Mouse (Mus musculus) forebrain, embryonic 13.5 days (tissue): ENCODE data around the gene Lgals2. TPM values are rescaled to one million over a fixed set of nuclear protein-coding genes. Genes with fewer than 3 reads are reported as not detected.

Experiments
- ATAC-seq: fragments of 200-750 bp; cut with Nextera tagmentation; 2 replicates; pipeline ENCODE4 v1.8.0; 2017
- H3K27ac ChIP-seq: fragments of 300-500 bp; sonication (generic); 2 replicates; pipeline ENCODE4 v1.5.1; 2015; ENCODE audit warnings: inconsistent platforms, mild to moderate bottlenecking, moderate library complexity
- H3K27me3 ChIP-seq: fragments of 300-500 bp; sonication (generic); 2 replicates; pipeline ENCODE4 v1.6.1; 2015; ENCODE audit warnings: mild to moderate bottlenecking, inconsistent platforms
- H3K36me3 ChIP-seq: fragments of 300-500 bp; sonication (generic); 2 replicates; pipeline ENCODE4 v1.6.1; 2015; ENCODE audit warnings: mild to moderate bottlenecking, inconsistent platforms; ENCODE audit not compliant: poor library complexity, severe bottlenecking
- H3K4me1 ChIP-seq: fragments of 300-500 bp; sonication (generic); 2 replicates; pipeline ENCODE4 v1.6.1; 2015; ENCODE audit warnings: inconsistent platforms
- H3K4me2 ChIP-seq: fragments of 300-500 bp; sonication (generic); 2 replicates; pipeline ENCODE4 v1.6.1; 2015; ENCODE audit warnings: inconsistent platforms, mild to moderate bottlenecking, moderate library complexity
- H3K4me3 ChIP-seq: fragments of 300-500 bp; sonication (generic); 2 replicates; pipeline ENCODE4 v1.5.1; 2015; ENCODE audit warnings: mild to moderate bottlenecking, inconsistent platforms
- H3K9ac ChIP-seq: fragments of 300-500 bp; sonication (generic); 2 replicates; pipeline ENCODE4 v1.6.1; 2015; ENCODE audit warnings: mild to moderate bottlenecking, inconsistent platforms
- H3K9me3 ChIP-seq: fragments of 300-500 bp; sonication (generic); replicated peaks from 2 replicates; pipeline ENCODE4 v1.6.1; 2016; ENCODE audit warnings: inconsistent platforms
- WGBS: fragments of 180-500 bp; shearing (Covaris S2); methylation state at CpG from one replicate; pipeline ENCODE4 v1.1.7; 2015; 5-methylcytosine and 5-hydroxymethylcytosine counted together
- polyA plus RNA-seq: library from polyadenylated mRNA; unstranded; fragments of >200 nt; fragmentation: Nextera tagmentation; extraction: Ambion mirVana; gene quantifications from 2 replicates; pipeline ENCODE4 v1.2.1, GENCODE M21; 2015

The Lgals2 gene
- polyA plus RNA-seq, 1 experiment from 2014 or later, result not detected

DNA sequence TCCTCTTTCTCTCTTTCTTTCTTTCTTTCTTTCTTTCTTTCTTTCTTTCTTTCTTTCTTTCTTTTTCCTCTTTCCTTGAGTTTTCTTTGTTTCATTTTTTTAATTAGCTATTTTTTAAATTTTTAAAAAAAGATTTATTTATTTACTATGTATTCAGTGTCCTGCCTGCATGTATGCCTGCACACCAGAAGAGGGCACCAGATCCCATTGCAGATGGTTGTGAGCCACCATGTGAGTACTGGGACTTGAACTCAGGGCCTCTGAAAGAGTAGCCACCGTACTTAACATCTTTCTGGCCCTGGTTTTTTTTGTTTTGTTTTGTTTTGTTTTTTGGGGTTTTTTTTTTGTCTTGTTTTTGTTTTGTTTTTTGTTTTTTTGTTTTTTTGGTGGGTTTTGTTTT lies 25.7 kb downstream of the Lgals2 start:
- Histone ChIP-seq H3K9me3 (no peaks in the 10 kb centered on the region), H3K9ac (no peak overlapping the region), H3K27ac (no peak overlapping the region), H3K27me3 (peaks cover 29% of the 10 kb centered on the region), H3K4me1 (peaks cover 22% of the 10 kb centered on the region), H3K36me3 (no peaks in the 10 kb centered on the region), H3K4me2 (no peak overlapping the region), H3K4me3 (no peak overlapping the region)
- WGBS, result 84% methylated on average over 1 of the region's 1 CpGs
- ATAC-seq, result no peak

DNA sequence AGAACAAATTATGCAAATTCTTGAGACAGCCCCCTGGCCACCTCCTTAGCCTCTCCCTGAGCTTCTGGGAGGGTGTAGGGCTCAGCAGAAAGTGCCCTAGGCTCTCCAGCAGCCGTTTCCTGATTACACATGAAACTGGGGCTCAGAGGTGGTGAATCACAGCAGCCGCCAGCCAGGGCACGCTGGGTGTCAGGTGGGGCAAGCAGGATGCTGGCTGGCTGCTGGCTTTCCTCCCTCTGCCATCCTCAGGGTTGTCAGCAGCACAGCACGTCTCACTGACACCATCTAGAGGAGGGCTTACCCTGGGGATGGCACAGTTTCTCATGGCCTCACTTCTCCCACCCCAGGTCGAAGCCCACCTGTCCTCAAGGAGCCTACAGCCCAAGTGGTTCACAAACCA lies 27.0 kb downstream of the Lgals2 start:
- H3K36me3 ChIP-seq, result no peaks in the 10 kb centered on the region
- no peak for ATAC-seq
- peaks cover 29% of the 10 kb centered on the region for H3K27me3 ChIP-seq
- H3K4me2 ChIP-seq, result no peak overlapping the region
- WGBS, result 22% methylated on average over 5 of the region's 5 CpGs
- peaks cover 22% of the 10 kb centered on the region for H3K4me1 ChIP-seq
- H3K9ac ChIP-seq, result no peak overlapping the region
- H3K9me3 ChIP-seq, result no peaks in the 10 kb centered on the region
- H3K27ac ChIP-seq, result no peak overlapping the region
- no peak overlapping the region for H3K4me3 ChIP-seq

DNA sequence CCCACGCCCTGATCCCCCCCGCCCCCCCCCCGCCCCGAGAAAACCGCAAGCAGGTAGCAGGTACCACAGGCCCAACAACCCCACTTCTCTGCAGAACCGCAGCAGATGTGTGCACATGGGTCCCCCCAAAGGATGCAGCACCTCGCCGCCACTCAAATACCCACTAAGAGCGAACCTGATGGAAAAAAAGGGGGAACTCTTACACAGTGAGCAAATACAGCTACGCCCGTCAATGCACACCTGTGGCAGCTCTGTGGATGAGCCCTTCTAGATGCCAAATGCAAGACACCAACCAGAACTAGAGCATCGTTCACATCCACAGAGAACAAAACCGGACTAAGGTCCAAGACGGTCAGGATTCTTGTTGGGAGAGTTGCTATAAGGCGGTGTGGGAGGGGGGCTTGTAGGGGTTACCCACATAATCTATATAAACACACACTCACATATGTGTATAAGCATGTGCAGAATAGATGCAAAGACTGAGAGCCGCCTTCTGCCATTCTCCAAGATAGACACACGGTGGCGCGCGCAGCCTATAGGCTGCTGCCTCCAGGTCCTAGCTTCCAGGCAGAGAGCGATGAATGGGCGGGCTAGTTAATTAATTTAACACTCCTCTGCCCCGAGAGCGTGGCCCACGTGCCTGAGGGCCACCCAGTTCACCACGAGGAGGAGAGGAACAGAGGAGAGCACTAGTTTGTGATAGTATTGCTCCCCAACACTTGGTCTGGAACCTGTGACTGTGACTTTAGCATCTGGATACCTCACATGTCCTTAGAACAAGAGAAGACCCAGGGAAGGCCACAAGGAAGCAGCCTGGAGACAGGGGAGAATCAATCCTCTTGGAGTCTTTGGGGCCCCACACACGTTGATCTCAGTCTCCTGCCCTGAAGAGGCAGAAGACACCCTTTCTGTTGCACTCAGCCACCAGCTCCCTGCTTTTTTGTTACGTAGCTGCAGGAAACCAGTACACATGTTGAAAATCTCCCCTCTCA lies 28.8 kb downstream of the Lgals2 start:
- WGBS, result 20% methylated on average over 28 of the region's 28 CpGs
- no peak overlapping the region for H3K4me2 ChIP-seq
- H3K4me3 ChIP-seq, result no peak overlapping the region
- no peaks in the 10 kb centered on the region for H3K36me3 ChIP-seq
- H3K4me1 ChIP-seq, result peaks cover 10% of the 10 kb centered on the region
- ATAC-seq, result peak; percentile 81
- no peaks in the 10 kb centered on the region for H3K9me3 ChIP-seq
- H3K27me3 ChIP-seq, result peaks cover 29% of the 10 kb centered on the region
- no peak overlapping the region for H3K27ac ChIP-seq
- no peak overlapping the region for H3K9ac ChIP-seq

DNA sequence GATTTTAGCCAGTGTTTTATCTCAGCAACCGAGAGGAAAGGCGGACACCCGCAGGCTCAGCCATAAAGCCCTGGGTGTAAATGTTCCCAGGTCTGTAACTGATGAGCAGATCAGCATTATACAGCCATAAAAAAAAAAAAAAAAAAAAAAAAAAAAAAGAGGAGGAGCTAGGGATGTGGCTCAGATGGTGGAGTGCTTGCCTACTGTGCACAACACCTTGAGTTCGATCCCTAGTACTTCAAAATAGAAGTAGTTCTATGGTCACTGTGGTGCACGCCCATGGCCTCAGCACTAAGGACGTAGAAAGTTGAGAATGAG lies 39.3 kb downstream of the Lgals2 start:
- H3K4me3 ChIP-seq, result no peak overlapping the region
- no peak overlapping the region for H3K27ac ChIP-seq
- H3K4me2 ChIP-seq, result no peak overlapping the region
- no peaks in the 10 kb centered on the region for H3K4me1 ChIP-seq
- no peaks in the 10 kb centered on the region for H3K36me3 ChIP-seq
- H3K9ac ChIP-seq, result no peak overlapping the region
- no peak for ATAC-seq
- H3K9me3 ChIP-seq, result no peaks in the 10 kb centered on the region
- whole genome bisulfite sequencing, result 81% methylated on average over 6 of the region's 6 CpGs
- H3K27me3 ChIP-seq, result peaks cover 7% of the 10 kb centered on the region; the same call in 1 of the 2 replicates

DNA sequence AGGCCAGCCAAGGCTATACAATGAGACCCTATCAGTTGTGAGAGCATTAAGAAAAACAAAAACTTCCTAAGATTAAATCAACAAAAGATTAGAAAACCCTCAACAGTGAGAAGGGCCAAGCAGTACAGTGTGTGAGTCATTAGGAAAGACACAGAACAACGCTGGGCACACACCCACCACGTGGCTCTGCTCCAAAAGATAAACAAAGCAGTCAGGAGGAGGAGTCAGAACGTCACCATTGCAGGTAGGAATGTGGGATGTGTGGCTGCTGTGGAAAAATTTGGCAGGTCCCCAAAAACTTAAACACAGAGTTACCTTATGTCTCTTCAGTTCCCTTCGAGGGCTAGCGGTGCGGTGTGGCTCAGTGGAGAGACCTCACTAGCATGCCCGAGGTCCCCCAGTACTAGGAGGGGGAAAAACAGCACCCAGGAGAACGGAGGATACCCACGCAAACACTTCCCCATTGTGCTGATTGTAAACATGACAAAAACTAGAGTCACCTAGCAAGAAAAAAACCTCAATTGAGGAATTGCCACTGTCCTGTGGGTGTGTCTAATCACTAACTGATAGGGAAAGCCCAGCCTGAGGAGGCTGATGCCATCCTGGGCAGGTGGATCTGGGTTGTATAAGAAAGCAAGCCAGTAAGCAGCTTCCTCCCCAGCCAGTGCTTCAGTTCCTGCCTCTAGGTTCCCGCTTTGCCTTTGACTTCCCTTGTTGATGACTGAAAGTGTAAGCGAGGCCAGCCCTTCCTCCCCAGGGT lies 39.8 kb downstream of the Lgals2 start:
- Histone ChIP-seq H3K4me2 (no peak overlapping the region), H3K36me3 (no peaks in the 10 kb centered on the region), H3K4me3 (no peak overlapping the region), H3K4me1 (no peaks in the 10 kb centered on the region), H3K27me3 (peaks cover 4% of the 10 kb centered on the region; the same call in 1 of the 2 replicates), H3K27ac (no peak overlapping the region), H3K9ac (no peak overlapping the region), H3K9me3 (no peaks in the 10 kb centered on the region)
- 58% methylated on average over 11 of the region's 11 CpGs for WGBS
- no peak for ATAC-seq

DNA sequence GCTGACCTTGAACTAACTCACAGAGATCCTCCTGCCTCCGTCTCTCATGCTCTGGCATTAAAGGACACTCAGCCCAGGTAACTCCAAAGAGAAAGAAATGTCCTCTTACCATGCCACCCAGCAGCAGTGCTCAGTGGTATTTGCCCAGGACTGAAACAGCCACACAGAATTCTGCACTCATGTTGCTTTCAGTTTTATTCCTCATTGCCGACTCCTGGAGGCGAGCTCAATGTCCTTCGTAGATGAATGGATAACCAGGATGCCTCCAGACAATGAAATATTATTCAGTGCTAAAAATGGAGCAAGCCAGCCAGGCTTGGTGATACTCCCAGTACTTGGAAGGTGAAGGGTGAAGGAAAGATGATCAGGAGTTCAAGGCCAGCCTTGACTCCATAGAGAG lies 41.7 kb downstream of the Lgals2 start:
- Histone ChIP-seq H3K4me3 (no peak overlapping the region), H3K27me3 (no peaks in the 10 kb centered on the region), H3K36me3 (no peaks in the 10 kb centered on the region), H3K27ac (no peak overlapping the region), H3K4me1 (no peaks in the 10 kb centered on the region; the same call in 1 of the 2 replicates), H3K9me3 (no peaks in the 10 kb centered on the region), H3K4me2 (no peak overlapping the region), H3K9ac (no peak overlapping the region)
- ATAC-seq, result no peak
- 87% methylated on average over 4 of the region's 4 CpGs for WGBS

DNA sequence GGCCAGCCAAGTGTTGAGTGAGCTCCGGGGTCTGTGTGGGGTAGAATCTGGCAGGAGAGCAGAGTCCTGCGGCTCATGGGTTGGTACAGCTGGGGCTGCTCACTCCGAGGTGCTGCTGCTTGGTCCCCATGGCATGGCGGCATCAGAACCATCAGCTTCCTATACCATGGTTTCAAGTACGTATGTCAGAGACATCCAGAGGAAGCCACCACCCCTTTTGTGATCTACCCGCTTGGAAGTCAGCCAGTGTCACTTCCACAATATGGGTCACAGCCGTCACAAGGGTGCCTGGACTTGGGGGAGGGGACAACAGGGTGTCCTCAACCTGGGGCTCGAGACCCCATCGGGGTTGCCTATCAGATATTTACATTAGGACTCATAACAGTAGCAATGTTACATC lies 45.2 kb downstream of the Lgals2 start:
- no peak overlapping the region for H3K4me3 ChIP-seq
- H3K27me3 ChIP-seq, result peaks cover 11% of the 10 kb centered on the region
- no peak overlapping the region for H3K9ac ChIP-seq
- 81% methylated on average over 9 of the region's 9 CpGs for WGBS
- H3K4me2 ChIP-seq, result no peak overlapping the region
- H3K27ac ChIP-seq, result no peak overlapping the region
- no peaks in the 10 kb centered on the region for H3K9me3 ChIP-seq
- no peaks in the 10 kb centered on the region; the same call in 1 of the 2 replicates for H3K4me1 ChIP-seq
- H3K36me3 ChIP-seq, result no peaks in the 10 kb centered on the region
- no peak for ATAC-seq

DNA sequence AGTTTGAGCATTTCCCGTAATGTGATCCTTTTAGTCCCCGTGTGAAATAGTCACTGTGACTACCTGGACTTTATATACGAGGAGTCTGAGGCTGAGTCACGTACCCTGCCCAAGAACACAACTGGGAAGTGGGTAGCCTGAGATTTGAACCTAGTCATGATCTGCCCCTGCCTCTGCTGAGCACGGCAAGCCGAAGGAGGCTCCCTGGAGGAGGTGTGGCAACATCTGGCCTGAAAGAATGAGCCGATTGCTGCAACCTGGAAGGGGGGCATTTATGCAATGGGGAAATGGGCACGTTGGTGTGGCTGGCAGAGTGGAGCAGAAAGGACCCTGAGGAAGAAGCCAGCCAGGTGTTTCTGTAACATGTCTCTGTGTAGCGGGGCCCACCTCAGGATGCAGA lies 45.6 kb downstream of the Lgals2 start:
- H3K36me3 ChIP-seq, result no peaks in the 10 kb centered on the region
- no peak overlapping the region for H3K4me2 ChIP-seq
- H3K4me3 ChIP-seq, result no peak overlapping the region
- WGBS, result 73% methylated on average over 9 of the region's 9 CpGs
- no peaks in the 10 kb centered on the region for H3K9me3 ChIP-seq
- no peak overlapping the region for H3K9ac ChIP-seq
- H3K27ac ChIP-seq, result no peak overlapping the region
- ATAC-seq, result no peak
- H3K4me1 ChIP-seq, result no peaks in the 10 kb centered on the region; the same call in 1 of the 2 replicates
- H3K27me3 ChIP-seq, result peaks cover 15% of the 10 kb centered on the region

DNA sequence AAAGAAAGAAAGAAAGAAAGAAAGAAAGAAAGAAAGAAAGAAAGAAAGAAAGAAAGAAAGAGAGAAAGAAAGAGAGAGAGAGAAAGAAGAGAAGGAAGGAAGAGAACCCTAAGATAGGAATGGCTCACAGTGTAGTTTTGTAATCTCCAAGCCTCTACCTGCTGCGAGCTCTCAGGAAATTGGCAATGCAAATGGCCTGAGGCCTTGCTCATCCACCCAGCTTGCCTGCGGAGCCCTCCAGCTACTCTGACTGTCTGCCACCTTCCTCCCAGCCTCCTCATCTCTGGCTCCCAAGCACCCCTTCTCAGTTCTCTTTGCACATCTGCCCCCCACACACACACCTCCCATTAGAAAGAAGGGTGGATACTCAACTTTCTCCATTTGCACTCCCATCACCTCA lies 46.3 kb downstream of the Lgals2 start:
- Histone ChIP-seq H3K27me3 (peaks cover 22% of the 10 kb centered on the region), H3K36me3 (no peaks in the 10 kb centered on the region), H3K4me1 (peaks cover 6% of the 10 kb centered on the region), H3K9me3 (no peaks in the 10 kb centered on the region), H3K4me2 (no peak overlapping the region), H3K4me3 (no peak overlapping the region), H3K27ac (no peak overlapping the region), H3K9ac (no peak overlapping the region)
- 77% methylated on average over 2 of the region's 2 CpGs for WGBS
- ATAC-seq, result no peak

DNA sequence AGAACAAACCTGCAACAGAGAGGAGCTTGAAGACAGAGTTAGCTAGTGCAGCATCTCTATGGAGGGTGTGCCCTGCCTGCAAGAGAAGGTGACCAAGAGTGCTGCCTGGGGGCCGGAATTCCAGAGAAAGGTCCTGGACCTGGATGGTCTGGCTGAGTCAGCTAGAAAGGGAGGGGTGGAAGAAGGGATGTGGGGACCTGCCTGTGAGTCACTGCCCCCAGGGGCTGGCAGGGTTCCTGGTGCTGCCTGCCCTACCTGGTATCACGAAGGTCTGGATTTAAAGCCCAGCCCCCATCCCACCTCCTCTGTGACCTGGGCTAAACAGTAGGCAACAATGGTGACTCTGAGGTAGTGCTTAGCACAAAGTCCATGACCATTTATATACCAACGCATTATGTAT lies 48.2 kb downstream of the Lgals2 start:
- no peak for ATAC-seq
- Histone ChIP-seq H3K27ac (no peak overlapping the region), H3K9ac (no peak overlapping the region), H3K36me3 (no peaks in the 10 kb centered on the region), H3K4me1 (peaks cover 24% of the 10 kb centered on the region), H3K9me3 (no peaks in the 10 kb centered on the region), H3K27me3 (peaks cover 41% of the 10 kb centered on the region), H3K4me2 (no peak overlapping the region), H3K4me3 (no peak overlapping the region)
- WGBS, result 72% methylated on average over 3 of the region's 3 CpGs

DNA sequence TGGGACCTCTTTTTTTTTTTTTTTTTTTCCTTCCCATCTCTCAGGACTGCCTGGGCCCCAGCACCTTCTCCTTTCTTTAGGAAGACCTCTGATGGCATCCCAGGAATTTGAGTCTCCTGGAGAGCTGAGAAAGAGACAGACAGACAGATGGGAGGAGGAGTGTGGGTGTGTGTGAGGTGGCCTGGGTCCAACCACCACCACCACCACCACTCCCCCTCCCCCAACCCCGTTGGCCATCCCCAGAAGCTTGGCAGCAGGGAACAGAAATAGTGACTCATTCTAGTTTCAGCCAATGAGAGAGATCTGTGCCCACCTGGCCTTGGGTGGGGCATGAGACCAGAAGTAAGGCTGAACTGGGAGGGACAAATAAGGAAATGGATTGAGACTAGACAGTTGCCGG lies 48.7 kb downstream of the Lgals2 start:
- 46% methylated on average over 2 of the region's 2 CpGs for WGBS
- no peak overlapping the region for H3K4me2 ChIP-seq
- H3K27ac ChIP-seq, result no peak overlapping the region
- peaks cover 46% of the 10 kb centered on the region for H3K27me3 ChIP-seq
- no peak overlapping the region for H3K4me3 ChIP-seq
- H3K9me3 ChIP-seq, result no peaks in the 10 kb centered on the region
- peaks cover 29% of the 10 kb centered on the region for H3K4me1 ChIP-seq
- H3K36me3 ChIP-seq, result no peaks in the 10 kb centered on the region
- H3K9ac ChIP-seq, result no peak overlapping the region
- ATAC-seq, result no peak

DNA sequence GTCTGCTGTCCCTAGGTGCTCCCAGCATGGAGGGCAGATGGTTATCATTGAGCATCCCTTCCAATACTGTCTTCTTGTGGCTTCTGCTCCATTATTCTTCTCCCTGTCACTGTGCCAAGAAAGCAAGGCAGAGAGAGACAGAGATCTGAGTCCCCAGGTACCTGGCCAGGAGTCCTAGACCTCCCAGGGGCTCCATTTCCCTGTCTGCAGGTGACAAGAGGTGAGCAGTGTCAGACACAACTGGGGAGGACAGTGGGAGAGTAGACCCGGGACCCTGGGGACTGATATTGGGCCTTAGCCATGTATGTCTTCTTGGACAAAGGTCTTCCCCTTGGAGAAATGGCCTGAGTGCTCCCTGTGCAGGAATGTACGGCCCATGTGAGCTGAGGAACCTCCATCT lies 50.0 kb downstream of the Lgals2 start:
- H3K4me1 ChIP-seq, result peaks cover 30% of the 10 kb centered on the region
- no peak overlapping the region for H3K4me2 ChIP-seq
- WGBS, result 83% methylated on average over 2 of the region's 2 CpGs
- no peak for ATAC-seq
- no peak overlapping the region for H3K9ac ChIP-seq
- H3K9me3 ChIP-seq, result no peaks in the 10 kb centered on the region
- peaks cover 58% of the 10 kb centered on the region for H3K27me3 ChIP-seq
- H3K27ac ChIP-seq, result no peak overlapping the region
- no peaks in the 10 kb centered on the region for H3K36me3 ChIP-seq
- no peak overlapping the region for H3K4me3 ChIP-seq
